Mouse (Mus musculus): Measurements from ENCODE around the gene Dhdds.
"Not testable (repeated sequence)": the region's sequence is repeated elsewhere in the genome, so short reads cannot be mapped to it uniquely, and the experiment has no call there.

Dhdds gene

GRCm38 (mm10) chr4:134012858-134013528, 12.3 kb upstream of the Dhdds start:
- ChIA-PET POLR2A (interaction anchor here (0.6 to 3.1 kb wide), 27 partner anchors 11 to 1974 kb away, joined by 3 to 18 read pairs (median 4); partner anchors contain the start of genes Hmgn2 (in 3 of the 4), Dhdds (in 1 of the 4) and Pithd1 (in 1 of the 4)), CTCF (interaction anchor here (0.5 to 1.6 kb wide), 31 partner anchors 10 to 167 kb away, joined by 3 to 12 read pairs (median 4); partner anchors contain the start of gene Sh3bgrl3 (in 1 of the 4))

GRCm38 (mm10) chr4:134011450-134012414, 11.0 kb upstream of the Dhdds start:
- CTCF ChIA-PET = interaction anchor here (0.5 to 2.0 kb wide), 13 partner anchors 24 to 702 kb away, joined by 3 to 9 read pairs (median 4); partner anchors contain the start of gene Hmgn2 (in 1 of the 4)
- POLR2A ChIA-PET = interaction anchor here (0.6 to 3.1 kb wide), 26 partner anchors 10 to 333 kb away, joined by 3 to 18 read pairs (median 3); partner anchors contain the start of genes Hmgn2 (in 3 of the 4), Cep85 (in 1 of the 4) and Dhdds (in 1 of the 4)

GRCm38 (mm10) chr4:134009709-134010108, 9.0 kb upstream of the Dhdds start:
- ChIA-PET POLR2A (interaction anchor here in 3 of 4 experiments (0.5 to 2.7 kb wide), 5 partner anchors 10 to 177 kb away, joined by 3 to 10 read pairs (median 4); partner anchors contain the start of gene Cep85 (in 1 of the 3)), CTCF (interaction anchor here in 1 of 4 experiments (0.8 kb wide), 1 partner anchor 99 kb away, joined by 3 read pairs; no protein-coding TSS in a partner anchor)

- ChIA-PET POLR2A (interaction anchor here in 2 of 4 experiments (1.2 to 1.8 kb wide), 3 partner anchors 10 to 96 kb away, joined by 3 to 9 read pairs (median 4); no protein-coding TSS in a partner anchor), CTCF (interaction anchor here in 2 of 4 experiments (0.7 to 1.0 kb wide), 2 partner anchors 114 to 180 kb away, joined by 3 read pairs; partner anchors contain the start of gene Cep85 (in 1 of the 2))
Observed at GRCm38 (mm10) chr4:134006845-134007244, 6.1 kb upstream of the Dhdds start.

GRCm38 (mm10) chr4:134005581-134006358, 5.1 kb upstream of the Dhdds start:
- POLR2A ChIA-PET = interaction anchor here in 2 of 4 experiments (1.1 to 2.2 kb wide), 4 partner anchors 12 to 95 kb away, joined by 4 to 6 read pairs (median 4); partner anchors contain the start of gene Hmgn2 (in 1 of the 2)
- CTCF ChIA-PET = interaction anchor here in 1 of 4 experiments (1.0 kb wide), 1 partner anchor 181 kb away, joined by 3 read pairs; the partner anchor contains the start of gene Cep85

GRCm38 (mm10) chr4:134002903-134003302, 2.2 kb upstream of the Dhdds start:
- CTCF ChIA-PET = interaction anchor here in 1 of 4 experiments (0.9 kb wide), 1 partner anchor 88 kb away, joined by 3 read pairs; no protein-coding TSS in a partner anchor
- POLR2A ChIA-PET = interaction anchor here in 3 of 4 experiments (0.7 to 2.3 kb wide), 9 partner anchors 9 to 1064 kb away, joined by 3 to 17 read pairs (median 3); partner anchors contain the start of gene Hmgn2 (in 2 of the 3)

- ChIA-PET CTCF (interaction anchor here in 1 of 4 experiments (0.5 to 0.9 kb wide), 2 partner anchors 89 to 800 kb away, joined by 3 to 4 read pairs; no protein-coding TSS in a partner anchor), POLR2A (interaction anchor here in 3 of 4 experiments (0.6 to 2.3 kb wide), 15 partner anchors 8 to 1065 kb away, joined by 3 to 17 read pairs (median 3); partner anchors contain the start of genes Hmgn2 (in 2 of the 3) and Cep85 (in 1 of the 3))
Observed at GRCm38 (mm10) chr4:134002246-134002645, 1.5 kb upstream of the Dhdds start.

- POLR2A ChIA-PET = interaction anchor here (0.6 to 2.3 kb wide), 13 partner anchors 8 to 204 kb away, joined by 3 to 17 read pairs (median 4); partner anchors contain the start of genes Hmgn2 (in 2 of the 4) and Cep85 (in 1 of the 4)
- CTCF ChIA-PET = interaction anchor here in 2 of 4 experiments (0.5 to 0.7 kb wide), 2 partner anchors 90 to 800 kb away, joined by 3 to 4 read pairs; no protein-coding TSS in a partner anchor
Observed at GRCm38 (mm10) chr4:134001710-134002109, 992 bp upstream of the Dhdds start.

GRCm38 (mm10) chr4:133994697-133995096, 6.0 kb downstream of the Dhdds start:
- POLR2A ChIA-PET = interaction anchor here in 2 of 4 experiments (0.5 to 2.2 kb wide), 8 partner anchors 8 to 133 kb away, joined by 3 to 7 read pairs (median 4); partner anchors contain the start of gene Hmgn2 (in 1 of the 2)

GRCm38 (mm10) chr4:133991087-133991660, 9.5 kb downstream of the Dhdds start:
- CTCF ChIA-PET = no interaction called here
- POLR2A ChIA-PET = interaction anchor here in 1 of 4 experiments (1.3 kb wide), 2 partner anchors 23 kb away, joined by 3 to 4 read pairs; partner anchors contain the start of gene Hmgn2

More at GRCm38 (mm10) chr4:133994697-133995096, 6.0 kb downstream of the Dhdds start:
- CTCF ChIA-PET = interaction anchor here in 1 of 4 experiments (0.6 kb wide), 1 partner anchor 63 kb away, joined by 5 read pairs; no protein-coding TSS in a partner anchor

- POLR2A ChIA-PET = interaction anchor here in 1 of 4 experiments (0.6 to 1.3 kb wide), 4 partner anchors 10 to 88 kb away, joined by 3 to 4 read pairs (median 3); partner anchors contain the start of gene Hmgn2
Observed at GRCm38 (mm10) chr4:133990035-133990434, 10.7 kb downstream of the Dhdds start.

GRCm38 (mm10) chr4:133988289-133988688, 12.4 kb downstream of the Dhdds start:
- CTCF ChIA-PET = not testable (repeated sequence)
- POLR2A ChIA-PET = interaction anchor here in 1 of 4 experiments (1.0 to 1.6 kb wide), 2 partner anchors 12 to 21 kb away, joined by 3 to 4 read pairs; no protein-coding TSS in a partner anchor

More at GRCm38 (mm10) chr4:133990035-133990434, 10.7 kb downstream of the Dhdds start:
- CTCF ChIA-PET = interaction anchor here in 2 of 4 experiments (0.7 to 0.8 kb wide), 2 partner anchors 23 to 134 kb away, joined by 3 to 4 read pairs; no protein-coding TSS in a partner anchor

GRCm38 (mm10) chr4:133982936-133983335, 17.8 kb downstream of the Dhdds start:
- ChIA-PET POLR2A (no interaction called here), CTCF (no interaction called here)

GRCm38 (mm10) chr4:133980496-133980895, 20.2 kb downstream of the Dhdds start:
- CTCF ChIA-PET = no interaction called here
- POLR2A ChIA-PET = interaction anchor here in 2 of 4 experiments (0.6 to 4.1 kb wide), 6 partner anchors 9 to 626 kb away, joined by 3 to 20 read pairs (median 4); partner anchors contain the start of gene Hmgn2 (in 2 of the 2)

- CTCF ChIA-PET = no interaction called here
- POLR2A ChIA-PET = interaction anchor here in 3 of 4 experiments (1.0 to 4.1 kb wide), 7 partner anchors 10 to 22 kb away, joined by 3 to 20 read pairs (median 8); partner anchors contain the start of genes Hmgn2 (in 2 of the 3) and Dhdds (in 1 of the 3)
Observed at GRCm38 (mm10) chr4:133978021-133978711, 22.6 kb downstream of the Dhdds start.

Measured in embryonic stem cell, embryonic (primary cell).